Mouse (Mus musculus): ENCODE measurements at regions not wholly inside any gene's neighbourhood (a gene's known extent, or its start where the extent isn't known, plus 50 kb on each side); places are given as distances from the start of the nearest gene placed in this dataset.
"Not testable (repeated sequence)": the region's sequence is repeated elsewhere in the genome, so short reads cannot be mapped to it uniquely, and the experiment has no call there.

DNA sequence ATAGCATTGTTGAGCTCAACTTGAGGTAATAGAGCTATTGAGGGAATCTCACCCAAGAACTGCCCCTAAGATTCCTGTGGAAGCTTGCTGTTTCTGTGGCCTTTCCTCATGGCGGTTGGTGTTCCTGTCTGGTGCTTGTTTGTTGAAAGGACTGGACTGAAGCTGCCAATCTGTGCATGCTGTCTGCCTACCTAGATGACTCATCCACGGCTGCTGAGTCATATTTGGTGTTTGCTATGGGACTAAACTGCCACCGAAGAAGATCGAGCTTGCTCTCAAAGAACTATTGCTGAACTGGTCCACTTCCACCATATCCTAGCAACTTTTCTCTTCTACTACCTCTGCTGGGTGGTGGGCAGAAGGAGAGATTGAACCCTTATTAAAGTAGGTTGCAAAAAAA is 122.7 kb upstream of the Irx2 start:
- H3K4me3 ChIP-seq (replicated peaks; ENCODE audit: extremely low read depth, low read depth, low read length): no peak overlapping the region
- TF ChIP-seq CTCF (IDR thresholded peaks at IDR 0.05; ENCODE audit: insufficient read depth, low read length) (no peak), POLR2A (IDR thresholded peaks at IDR 0.05; ENCODE audit: borderline replicate concordance, extremely low read depth, low read depth, low read length) (no peak)
- WGBS: 77% methylated on average over 4 of the region's 4 CpGs
- no peak for DNase-seq
- no peaks in the 10 kb centered on the region for H3K4me1 ChIP-seq (ENCODE audit: control insufficient read depth, insufficient read depth, low read length)

- no peak overlapping the region for H3K4me3 ChIP-seq (replicated peaks; ENCODE audit: extremely low read depth, low read depth, low read length)
- 82% methylated on average over 4 of the region's 4 CpGs for WGBS
- H3K4me1 ChIP-seq (ENCODE audit: control insufficient read depth, insufficient read depth, low read length): no peaks in the 10 kb centered on the region
- no peak for DNase-seq
- TF ChIP-seq POLR2A (IDR thresholded peaks at IDR 0.05; ENCODE audit: borderline replicate concordance, extremely low read depth, low read depth, low read length) (no peak), CTCF (IDR thresholded peaks at IDR 0.05; ENCODE audit: insufficient read depth, low read length) (no peak)
Observed at GRCm38 (mm10) chr13:72538633-72539032, 90.0 kb upstream of the Irx2 start.

GRCm38 (mm10) chr13:72541706-72542105 is 86.9 kb upstream of the Irx2 start:
- no peak overlapping the region for H3K4me3 ChIP-seq (replicated peaks; ENCODE audit: extremely low read depth, low read depth, low read length)
- TF ChIP-seq POLR2A (IDR thresholded peaks at IDR 0.05; ENCODE audit: borderline replicate concordance, extremely low read depth, low read depth, low read length) (no peak), CTCF (IDR thresholded peaks at IDR 0.05; ENCODE audit: insufficient read depth, low read length) (no peak)
- 82% methylated on average over 3 of the region's 3 CpGs for WGBS
- H3K4me1 ChIP-seq (ENCODE audit: control insufficient read depth, insufficient read depth, low read length): no peaks in the 10 kb centered on the region
- DNase-seq: no peak

DNA sequence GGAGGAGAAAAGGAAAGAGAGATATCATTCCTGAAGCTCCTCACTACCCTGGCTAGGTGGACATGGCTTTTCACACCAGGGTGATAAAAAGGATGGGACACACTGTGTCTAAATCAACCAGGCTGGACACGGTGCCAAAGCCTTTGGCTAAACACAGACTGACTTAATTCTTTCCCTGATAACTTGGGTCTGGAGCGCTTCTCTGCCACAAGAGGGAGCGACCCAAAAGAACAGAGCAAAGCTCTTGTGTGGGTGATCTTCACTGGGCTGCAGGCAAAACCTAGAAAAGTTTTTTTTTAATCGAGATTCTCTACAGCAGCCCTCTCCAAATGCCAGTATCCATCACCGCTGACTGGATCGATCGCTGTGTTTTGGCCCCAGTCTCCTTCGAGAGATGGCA is 70.7 kb upstream of the Irx2 start:
- TF ChIP-seq CTCF (IDR thresholded peaks at IDR 0.05; ENCODE audit: insufficient read depth, low read length): no peak
- no peak for TF ChIP-seq POLR2A (IDR thresholded peaks at IDR 0.05; ENCODE audit: borderline replicate concordance, extremely low read depth, low read depth, low read length)
- DNase-seq: no peak
- 68% methylated on average over 8 of the region's 8 CpGs for WGBS
- Histone ChIP-seq H3K4me3 (replicated peaks; ENCODE audit: extremely low read depth, low read depth, low read length) (no peak overlapping the region), H3K4me1 (ENCODE audit: control insufficient read depth, insufficient read depth, low read length) (no peaks in the 10 kb centered on the region)

DNA sequence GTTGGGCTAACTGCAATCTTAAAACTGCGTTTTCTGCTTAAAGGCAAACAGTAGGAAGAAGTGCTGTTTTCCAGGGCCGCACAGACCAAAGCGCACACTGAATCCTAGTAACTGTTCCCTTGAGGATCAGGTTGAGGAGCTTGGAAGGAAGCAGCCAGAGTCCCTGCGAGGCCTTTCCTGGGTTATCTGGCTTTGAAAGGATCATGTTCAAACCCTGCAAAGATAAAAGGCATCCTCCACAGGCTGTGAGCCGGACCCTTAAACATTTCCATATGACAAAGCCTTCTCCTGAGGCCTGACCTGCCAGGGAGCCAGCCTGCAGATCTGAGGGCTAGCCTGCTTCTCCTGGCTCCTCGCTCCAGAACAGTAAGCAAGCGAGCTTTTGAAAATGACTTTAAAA is 56.7 kb upstream of the Irx2 start:
- WGBS: 48% methylated on average over 7 of the region's 7 CpGs
- no peak for DNase-seq
- Histone ChIP-seq H3K4me1 (ENCODE audit: control insufficient read depth, insufficient read depth, low read length) (no peaks in the 10 kb centered on the region), H3K4me3 (replicated peaks; ENCODE audit: extremely low read depth, low read depth, low read length) (no peak overlapping the region)
- no peak for TF ChIP-seq POLR2A (IDR thresholded peaks at IDR 0.05; ENCODE audit: borderline replicate concordance, extremely low read depth, low read depth, low read length)
- TF ChIP-seq CTCF (IDR thresholded peaks at IDR 0.05; ENCODE audit: insufficient read depth, low read length): no peak

- TF ChIP-seq CTCF (IDR thresholded peaks at IDR 0.05; ENCODE audit: insufficient read depth, low read length): no peak
- no peak for TF ChIP-seq POLR2A (IDR thresholded peaks at IDR 0.05; ENCODE audit: borderline replicate concordance, extremely low read depth, low read depth, low read length)
- WGBS: 77% methylated on average over 1 of the region's 1 CpGs
- no peak for DNase-seq
- no peaks in the 10 kb centered on the region for H3K4me1 ChIP-seq (ENCODE audit: control insufficient read depth, insufficient read depth, low read length)
- no peak overlapping the region for H3K4me3 ChIP-seq (replicated peaks; ENCODE audit: extremely low read depth, low read depth, low read length)
Observed at GRCm38 (mm10) chr13:72572846-72573245, 55.8 kb upstream of the Irx2 start.

GRCm38 (mm10) chr13:72574126-72574525 is 54.5 kb upstream of the Irx2 start:
- not testable (repeated sequence) for H3K4me3 ChIP-seq (replicated peaks; ENCODE audit: extremely low read depth, low read depth, low read length); DNase-seq; H3K4me1 ChIP-seq (ENCODE audit: control insufficient read depth, insufficient read depth, low read length)
- 62% methylated on average over 4 of the region's 4 CpGs for WGBS

GRCm38 (mm10) chr13:72576485-72576884 is 52.1 kb upstream of the Irx2 start:
- no peaks in the 10 kb centered on the region for H3K4me1 ChIP-seq (ENCODE audit: control insufficient read depth, insufficient read depth, low read length)
- TF ChIP-seq CTCF (IDR thresholded peaks at IDR 0.05; ENCODE audit: insufficient read depth, low read length) (no peak), POLR2A (IDR thresholded peaks at IDR 0.05; ENCODE audit: borderline replicate concordance, extremely low read depth, low read depth, low read length) (no peak)
- DNase-seq: no peak
- 17% methylated on average over 6 of the region's 6 CpGs for WGBS
- H3K4me3 ChIP-seq (replicated peaks; ENCODE audit: extremely low read depth, low read depth, low read length): no peak overlapping the region

- Histone ChIP-seq H3K4me1 (ENCODE audit: control insufficient read depth, insufficient read depth, low read length) (no peaks in the 10 kb centered on the region), H3K4me3 (replicated peaks; ENCODE audit: extremely low read depth, low read depth, low read length) (no peak overlapping the region)
- no peak for DNase-seq
- 78% methylated on average over 3 of the region's 3 CpGs for WGBS
- TF ChIP-seq CTCF (IDR thresholded peaks at IDR 0.05; ENCODE audit: insufficient read depth, low read length) (no peak), POLR2A (IDR thresholded peaks at IDR 0.05; ENCODE audit: borderline replicate concordance, extremely low read depth, low read depth, low read length) (no peak)
Observed at GRCm38 (mm10) chr13:72578416-72578815, 50.2 kb upstream of the Irx2 start.
